8 mouse cellular contexts compared by ENCODE assay signal in the genomic region with DNA sequence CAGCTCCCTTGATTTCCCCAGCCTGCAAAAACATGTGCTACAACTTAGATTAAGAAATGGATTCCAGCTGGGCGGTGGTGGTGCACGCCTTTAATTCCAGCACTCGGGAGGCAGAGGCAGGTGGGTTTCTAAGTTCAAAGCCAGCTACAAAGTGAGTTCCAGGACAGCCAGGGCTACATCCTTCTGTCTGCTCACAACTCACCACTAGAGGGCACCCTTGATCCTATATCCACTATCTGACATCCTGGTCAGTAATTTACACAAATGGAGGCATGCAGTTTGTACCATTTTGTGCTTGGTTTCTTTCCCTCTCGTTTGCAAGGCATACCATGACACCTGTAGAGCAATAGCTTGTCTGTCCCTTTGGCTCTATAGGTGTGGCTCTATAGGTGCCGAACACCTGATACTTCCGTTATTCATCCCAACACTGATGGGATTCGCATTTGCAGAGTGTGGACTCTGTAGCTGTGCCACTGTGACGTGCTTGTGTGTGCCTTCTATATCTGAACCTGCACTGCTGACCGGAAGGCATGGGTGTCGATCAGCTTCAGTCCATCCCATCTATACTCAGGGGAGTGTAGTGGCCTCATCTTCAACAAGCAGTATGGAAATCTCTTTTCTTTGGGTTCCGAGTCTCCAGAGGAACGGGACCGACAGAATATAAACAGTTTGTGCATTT.
DNase-seq lines count a peak whose midpoint lies in the region; ATAC-seq and TF ChIP-seq lines count a peak whose summit lies in the region.

No protein-coding gene starts in this region.

- no peak overlapping the region for H3K27ac ChIP-seq in lung, embryonic 15.5 days
- no peak overlapping the region; the same call in 1 of the 2 replicates for H3K27ac ChIP-seq in olfactory bulb, adult 2 months (ENCODE audit: insufficient read depth, low read depth, low read length)

- peaks cover 6% of the 10 kb centered on the region for H3K4me1 ChIP-seq in E14TG2a.4 (replicated peaks; ENCODE audit: low read depth, low read length)
- peaks cover 9% of the 10 kb centered on the region for H3K4me1 ChIP-seq in lung, embryonic 15.5 days
- H3K4me1 ChIP-seq in olfactory bulb, adult 2 months (ENCODE audit: control insufficient read depth, insufficient read depth, low read length): peaks cover 12% of the 10 kb centered on the region

- ATAC-seq in lung, embryonic 15.5 days (ENCODE audit: borderline replicate concordance, extremely low read depth, low FRiP score, low TSS enrichment): peak; percentile 33; the same call in 1 of the 2 replicates

- no peak overlapping the region for H3K9ac ChIP-seq in lung, embryonic 15.5 days

- TF ChIP-seq POLR2A in olfactory bulb, adult 2 months (IDR thresholded peaks at IDR 0.05; ENCODE audit: insufficient read depth, low read depth, low read length): no peak

- peak; percentile 61 for TF ChIP-seq CTCF in E14TG2a.4 (conservative IDR thresholded peaks at IDR 0.05; ENCODE audit: low read length)
- TF ChIP-seq CTCF in olfactory bulb, adult 2 months (IDR thresholded peaks at IDR 0.05; ENCODE audit: insufficient read depth, low read depth, low read length): peak; percentile 37; the same call in 1 of the 2 replicates

- intact Hi-C loops in heart, postnatal 14 days (cut with DNase I): loop anchor here (1.0 kb wide), 2 partner anchors 164 to 169 kb away; no protein-coding TSS in a partner anchor

- no peak overlapping the region for H3K4me3 ChIP-seq in E14TG2a.4 (replicated peaks; ENCODE audit: low read length)
- no peak overlapping the region for H3K4me3 ChIP-seq in lung, embryonic 15.5 days
- no peak overlapping the region for H3K4me3 ChIP-seq in olfactory bulb, adult 2 months (ENCODE audit: insufficient read depth, low read depth, low read length)

- H3K9me3 ChIP-seq in E14TG2a.4 (ENCODE audit: low read length): no peaks in the 10 kb centered on the region
- H3K9me3 ChIP-seq in lung, embryonic 15.5 days: no peaks in the 10 kb centered on the region

- WGBS in large intestine, adult 2 months: 64% methylated on average over 13 of the region's 13 CpGs
- WGBS in lung, embryonic 15.5 days: 62% methylated on average over 13 of the region's 13 CpGs
- WGBS in olfactory bulb, adult 2 months: 71% methylated on average over 13 of the region's 13 CpGs

- H3K27me3 ChIP-seq in E14TG2a.4 (ENCODE audit: insufficient read depth, low read length): 0 out of 2 replicates have a peak, but pooled peaks cover 5% of the 10 kb centered on the region
- no peaks in the 10 kb centered on the region for H3K27me3 ChIP-seq in lung, embryonic 15.5 days

- no peaks in the 10 kb centered on the region for H3K36me3 ChIP-seq in E14TG2a.4 (ENCODE audit: insufficient read depth, low read length)
- no peaks in the 10 kb centered on the region for H3K36me3 ChIP-seq in lung, embryonic 15.5 days

- peak; percentile 82 for DNase-seq in adrenal gland, postnatal 10 days
- peak; percentile 78 for DNase-seq in embryo, embryonic 9.5 days (ENCODE audit: extremely low spot score)
- peak; percentile 70 to 83 for DNase-seq in heart, postnatal 14 days
- DNase-seq in large intestine, adult 2 months (ENCODE audit: low read depth, low spot score): peak; percentile 56
- DNase-seq in thymus, postnatal 36 days: peak; percentile 26 to 47

- H3K4me2 ChIP-seq in lung, embryonic 15.5 days: no peak overlapping the region
